Mouse (Mus musculus) ES-E14 (cell line): ENCODE data around the gene Msi2. TPM values are rescaled to one million over a fixed set of nuclear protein-coding genes. Genes with fewer than 3 reads are reported as not detected.

ENCODE experiments used
- DNase-seq: peaks from one replicate; pipeline ENCODE4 v3.0.0-alpha.2; 2013; ENCODE audit warnings: low read depth, low spot score
- H3K27ac ChIP-seq: 2 replicates; pipeline ENCODE4 v1.5.1; 2012; ENCODE audit warnings: low read depth, mild to moderate bottlenecking, low read length, moderate library complexity, mixed read lengths; ENCODE audit not compliant: poor library complexity, insufficient read depth, severe bottlenecking
- H3K36me3 ChIP-seq: 2 replicates; pipeline ENCODE4 v1.6.1; 2012; ENCODE audit warnings: mild to moderate bottlenecking, low read length, moderate library complexity, mixed read lengths; ENCODE audit not compliant: control insufficient read depth, poor library complexity, insufficient read depth, severe bottlenecking
- H3K4me1 ChIP-seq, 2 experiments: fragments of 150-350 bp in 1 of 2; sonication (generic) in 1 of 2; 2 replicates each; pipeline ENCODE4 v1.6.1; 2012; ENCODE audit warnings: low read length in 2 of 2, mild to moderate bottlenecking in 1 of 2, mixed read lengths in 1 of 2; ENCODE audit not compliant: control insufficient read depth in 2 of 2, insufficient read depth in 2 of 2, poor library complexity in 1 of 2
- H3K4me3 ChIP-seq, 2 experiments: fragments of 150-350 bp in 1 of 2; sonication (generic) in 1 of 2; 2 replicates each; pipeline ENCODE4 v1.5.1; 2012; ENCODE audit warnings: low read length in 2 of 2, low read depth in 1 of 2, mild to moderate bottlenecking in 1 of 2, mixed read lengths in 1 of 2; ENCODE audit not compliant: insufficient read depth in 1 of 2, poor library complexity in 1 of 2, severe bottlenecking in 1 of 2
- H3K9ac ChIP-seq: 2 replicates; pipeline ENCODE4 v1.6.1; 2012; ENCODE audit warnings: low read depth, mild to moderate bottlenecking, low read length, mixed read lengths; ENCODE audit not compliant: poor library complexity, insufficient read depth, severe bottlenecking
- H3K9me3 ChIP-seq: fragments of 150-350 bp; sonication (generic); 2 replicates; pipeline ENCODE4 v1.6.1; 2012; ENCODE audit warnings: low read depth, mild to moderate bottlenecking, low read length; ENCODE audit not compliant: control insufficient read depth, insufficient read depth
- CHD2 ChIP-seq: IDR thresholded peaks from 2 replicates; pipeline ENCODE4 v1.6.1; 2014; ENCODE audit warnings: mild to moderate bottlenecking, low read depth, low read length, inconsistent platforms
- HCFC1 ChIP-seq: IDR thresholded peaks from 2 replicates; pipeline ENCODE4 v1.6.1; 2012; ENCODE audit warnings: low read length, inconsistent platforms, borderline replicate concordance; ENCODE audit not compliant: insufficient read depth
- MAFK ChIP-seq: IDR thresholded peaks from 2 replicates; pipeline ENCODE4 v1.6.1; 2014; ENCODE audit warnings: mild to moderate bottlenecking, low read depth, low read length, inconsistent platforms; ENCODE audit not compliant: insufficient read depth
- ZC3H11A ChIP-seq: IDR thresholded peaks from 2 replicates; pipeline ENCODE4 v1.6.1; 2012; ENCODE audit warnings: low read depth, mild to moderate bottlenecking, inconsistent platforms, low read length, borderline replicate concordance
- ZNF384 ChIP-seq: IDR thresholded peaks from 2 replicates; pipeline ENCODE4 v1.6.1; 2012; ENCODE audit warnings: low read depth, low read length, inconsistent platforms
- in situ Hi-C, 2 experiments: fragments of 600-800 bp; cut with MboI; formaldehyde crosslinking; loops; one replicate each; pipeline ENCODE4 v1.15.1; 2025; ENCODE audit warnings: low sequenced_read_pairs in 2 of 2, inconsistent platforms in 1 of 2; ENCODE audit not compliant: unreplicated experiment in 2 of 2
- total RNA-seq: library from RNA; depleted of rRNA; stranded (reverse); fragments of 300-350 nt; gene quantifications from 2 replicates; pipeline ENCODE4 v1.2.3, GENCODE M21; 2012

Gene Msi2
- total RNA-seq, 1 experiment: 66.4 TPM

- no peak overlapping the region for H3K27ac ChIP-seq
- H3K4me1 ChIP-seq: peaks cover 8 to 13% of the 10 kb centered on the region in 2 experiments; a peak in 2 of 4 replicates
- peaks cover 7% of the 10 kb centered on the region; the same call in 1 of the 2 replicates for H3K36me3 ChIP-seq
- no peak for DNase-seq
- in situ Hi-C loops: no loop called here
- TF ChIP-seq MAFK (no peak), ZNF384 (no peak), ZC3H11A (no peak), HCFC1 (no peak), CHD2 (no peak)
- no peak overlapping the region for H3K9ac ChIP-seq
- no peak overlapping the region for H3K4me3 ChIP-seq
- no peaks in the 10 kb centered on the region for H3K9me3 ChIP-seq
These were observed 232.3 kb downstream of the Msi2 start for GRCm38 (mm10) chr11:88485987-88486386.

- in situ Hi-C loops: no loop called here
- H3K27ac ChIP-seq: no peak overlapping the region
- peaks cover 7% of the 10 kb centered on the region; the same call in 1 of the 2 replicates for H3K36me3 ChIP-seq
- no peak overlapping the region for H3K9ac ChIP-seq
- peaks cover 8 to 13% of the 10 kb centered on the region in 2 experiments; a peak in 2 of 4 replicates for H3K4me1 ChIP-seq
- TF ChIP-seq CHD2 (no peak), MAFK (no peak), HCFC1 (no peak), ZC3H11A (no peak), ZNF384 (no peak)
- H3K9me3 ChIP-seq: no peaks in the 10 kb centered on the region
- no peak for DNase-seq
- H3K4me3 ChIP-seq: no peak overlapping the region
These were observed 233.2 kb downstream of the Msi2 start for GRCm38 (mm10) chr11:88485088-88485487.

- Histone ChIP-seq H3K36me3 (peaks cover 6% of the 10 kb centered on the region; the same call in 1 of the 2 replicates), H3K4me3 (no peak overlapping the region), H3K27ac (no peak overlapping the region), H3K4me1 (peaks cover 10 to 13% of the 10 kb centered on the region in 2 experiments; a peak in 2 of 4 replicates), H3K9ac (no peak overlapping the region), H3K9me3 (no peaks in the 10 kb centered on the region)
- in situ Hi-C loops: no loop called here
- DNase-seq: no peak
- TF ChIP-seq MAFK: no peak
- TF ChIP-seq HCFC1: no peak
- TF ChIP-seq ZNF384: no peak
- no peak for TF ChIP-seq ZC3H11A
- no peak for TF ChIP-seq CHD2
These were observed 234.3 kb downstream of the Msi2 start for GRCm38 (mm10) chr11:88484047-88484446.

- no peak for TF ChIP-seq ZNF384
- no peak for TF ChIP-seq HCFC1
- TF ChIP-seq MAFK: no peak
- TF ChIP-seq CHD2: no peak
- TF ChIP-seq ZC3H11A: no peak
- H3K4me1 ChIP-seq: peaks cover 10 to 13% of the 10 kb centered on the region in 2 experiments; a peak in 2 of 4 replicates
- H3K27ac ChIP-seq: no peak overlapping the region
- no peaks in the 10 kb centered on the region for H3K9me3 ChIP-seq
- DNase-seq: no peak
- peaks cover 5% of the 10 kb centered on the region; the same call in 1 of the 2 replicates for H3K36me3 ChIP-seq
- in situ Hi-C loops: no loop called here
- H3K9ac ChIP-seq: no peak overlapping the region
- no peak overlapping the region for H3K4me3 ChIP-seq
These were observed 235.7 kb downstream of the Msi2 start for GRCm38 (mm10) chr11:88482636-88483035.
